Mouse (Mus musculus) intestine, embryonic 16.5 days (tissue): ENCODE measurements at regions not wholly inside any gene's neighbourhood (a gene's known extent, or its start where the extent isn't known, plus 50 kb on each side); places are given as distances from the start of the nearest gene placed in this dataset.

Experiments
- ATAC-seq: fragments of 200-750 bp; cut with Nextera tagmentation; 2 replicates; pipeline ENCODE4 v1.8.0; 2017; ENCODE audit warnings: moderate TSS enrichment, moderate library complexity
- H3K27ac ChIP-seq: fragments of 300-500 bp; sonication (generic); 2 replicates; pipeline ENCODE4 v1.5.1; 2014; ENCODE audit warnings: mild to moderate bottlenecking, low read length
- H3K27me3 ChIP-seq: fragments of 300-500 bp; sonication (generic); replicated peaks from 2 replicates; pipeline ENCODE4 v1.6.1; 2014; ENCODE audit warnings: low read length, control low read depth, mixed read lengths; ENCODE audit not compliant: control insufficient read depth, insufficient read depth
- H3K36me3 ChIP-seq: fragments of 300-500 bp; sonication (generic); 2 replicates; pipeline ENCODE4 v1.6.1; 2014; ENCODE audit warnings: low read length, control low read depth; ENCODE audit not compliant: control insufficient read depth, insufficient read depth
- H3K4me1 ChIP-seq: fragments of 300-500 bp; sonication (generic); 2 replicates; pipeline ENCODE4 v1.6.1; 2014; ENCODE audit warnings: low read length, control low read depth, mixed read lengths; ENCODE audit not compliant: control insufficient read depth, insufficient read depth
- H3K4me2 ChIP-seq: fragments of 300-500 bp; sonication (generic); 2 replicates; pipeline ENCODE4 v1.6.1; 2014; ENCODE audit warnings: low read depth, low read length, control low read depth
- H3K4me3 ChIP-seq: fragments of 300-500 bp; sonication (generic); 2 replicates; pipeline ENCODE4 v1.5.1; 2014; ENCODE audit warnings: mild to moderate bottlenecking, low read length
- H3K9ac ChIP-seq: fragments of 300-500 bp; sonication (generic); 2 replicates; pipeline ENCODE4 v1.6.1; 2014; ENCODE audit warnings: low read depth, low read length
- H3K9me3 ChIP-seq: fragments of 300-500 bp; sonication (generic); 2 replicates; pipeline ENCODE4 v1.6.1; 2016; ENCODE audit warnings: low read length, control low read depth; ENCODE audit not compliant: control insufficient read depth
- WGBS: fragments of 180-500 bp; shearing (Covaris S2); extraction: QIAGEN DNeasy Blood & Tissue Kit; methylation state at CpG from one replicate; pipeline ENCODE4 v1.1.7; 2014; 5-methylcytosine and 5-hydroxymethylcytosine counted together

DNA sequence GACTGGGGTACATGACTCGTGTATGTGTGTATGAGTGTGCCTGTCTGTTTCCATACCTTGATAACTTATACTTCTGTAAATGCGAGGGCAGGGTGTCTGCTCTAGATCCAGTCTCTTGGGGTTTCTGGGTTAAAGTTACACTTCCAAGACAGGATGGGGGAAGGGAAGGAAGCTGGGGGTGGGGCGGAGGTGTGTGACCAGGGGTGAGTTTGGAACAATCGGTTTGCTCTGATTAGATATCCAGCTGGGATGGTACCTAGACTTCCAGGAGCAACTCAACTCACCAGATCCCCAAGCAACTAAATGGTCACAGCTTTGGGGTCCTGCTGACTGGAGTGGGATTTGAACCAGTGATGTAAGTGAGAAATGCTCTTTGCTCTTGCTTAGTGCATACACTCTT, 551.6 kb downstream of the Bcl11a start:
- H3K36me3 ChIP-seq = no peaks in the 10 kb centered on the region
- 57% methylated on average over 4 of the region's 4 CpGs for WGBS
- ATAC-seq = no peak
- no peak overlapping the region for H3K27ac ChIP-seq
- no peaks in the 10 kb centered on the region for H3K9me3 ChIP-seq
- H3K4me2 ChIP-seq = no peak overlapping the region
- no peak overlapping the region for H3K4me3 ChIP-seq
- no peaks in the 10 kb centered on the region for H3K4me1 ChIP-seq
- no peak overlapping the region for H3K9ac ChIP-seq
- no peaks in the 10 kb centered on the region for H3K27me3 ChIP-seq

DNA sequence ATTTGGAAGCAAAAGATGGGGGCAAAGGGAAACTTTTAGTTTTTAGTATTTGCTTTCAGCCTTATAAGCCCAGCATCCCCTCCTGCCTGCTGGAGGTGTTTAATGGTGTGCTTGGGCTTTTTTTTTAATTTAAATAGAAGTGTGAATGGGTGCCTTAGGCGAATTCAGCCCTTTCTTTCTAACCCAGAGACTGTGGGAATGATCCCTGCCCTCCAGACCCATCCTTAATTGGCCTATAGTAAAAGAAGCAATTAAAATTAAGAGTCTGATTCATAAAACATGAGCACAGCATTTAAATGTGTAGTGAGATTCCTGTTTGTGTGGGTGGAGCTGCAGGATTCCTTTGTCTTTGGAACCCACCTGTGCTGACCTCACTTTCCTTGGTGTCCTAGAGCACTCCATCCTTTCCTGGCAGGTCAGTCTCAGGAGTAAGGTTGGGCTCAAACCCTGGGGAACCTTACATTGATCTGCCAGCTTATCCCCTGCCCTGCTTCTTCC, 552.6 kb downstream of the Bcl11a start:
- H3K9me3 ChIP-seq = no peaks in the 10 kb centered on the region
- H3K27ac ChIP-seq = no peak overlapping the region
- no peak overlapping the region for H3K4me2 ChIP-seq
- H3K9ac ChIP-seq = no peak overlapping the region
- no peaks in the 10 kb centered on the region for H3K4me1 ChIP-seq
- no peaks in the 10 kb centered on the region for H3K36me3 ChIP-seq
- no peak overlapping the region for H3K4me3 ChIP-seq
- no peak for ATAC-seq
- no peaks in the 10 kb centered on the region for H3K27me3 ChIP-seq
- 58% methylated on average over 1 of the region's 1 CpGs for WGBS

DNA sequence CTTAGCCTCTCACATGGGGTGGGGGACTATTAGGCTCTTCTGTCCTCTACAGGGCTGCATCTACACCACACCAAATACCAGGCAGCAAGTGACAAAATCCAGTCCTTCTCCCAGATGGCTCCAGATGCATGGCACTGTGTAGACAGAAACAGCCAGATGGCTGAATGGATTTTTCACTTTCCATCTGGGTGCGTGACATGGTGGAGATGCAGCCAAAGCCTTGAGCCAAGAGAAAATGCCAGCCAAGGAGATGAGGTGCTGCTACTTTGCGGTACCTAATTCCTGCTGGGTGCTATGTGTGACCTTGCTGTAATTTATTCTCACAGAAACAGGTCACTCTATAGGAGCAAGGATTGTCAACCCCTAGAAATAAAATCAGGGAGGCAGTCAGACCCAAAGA, 553.8 kb downstream of the Bcl11a start:
- 88% methylated on average over 2 of the region's 2 CpGs for WGBS
- Histone ChIP-seq H3K9me3 (no peaks in the 10 kb centered on the region), H3K36me3 (no peaks in the 10 kb centered on the region), H3K4me1 (no peaks in the 10 kb centered on the region), H3K27me3 (no peaks in the 10 kb centered on the region), H3K27ac (no peak overlapping the region), H3K4me2 (no peak overlapping the region), H3K4me3 (no peak overlapping the region), H3K9ac (no peak overlapping the region)
- ATAC-seq = no peak

DNA sequence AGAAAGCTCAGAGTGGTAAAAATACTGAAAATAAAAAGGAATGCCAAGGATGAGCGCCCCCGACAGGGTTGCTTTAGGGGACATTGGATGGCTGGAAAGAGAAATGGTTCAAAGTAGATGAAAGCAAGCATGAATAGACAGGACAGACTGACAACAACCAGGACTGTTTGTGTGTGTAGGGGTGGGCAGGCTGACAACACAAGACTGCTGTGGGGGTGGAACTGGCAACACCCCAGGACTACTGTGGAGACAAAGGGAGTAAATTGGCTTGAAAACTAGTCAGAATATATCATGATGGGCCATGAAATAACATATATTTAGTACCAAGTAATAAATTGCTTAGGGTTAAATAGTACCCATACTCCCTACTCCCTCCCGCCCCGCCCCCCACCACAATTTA, 558.9 kb downstream of the Bcl11a start:
- 90% methylated on average over 4 of the region's 4 CpGs for WGBS
- Histone ChIP-seq H3K27ac (no peak overlapping the region), H3K4me3 (no peak overlapping the region), H3K27me3 (no peaks in the 10 kb centered on the region), H3K4me2 (no peak overlapping the region), H3K36me3 (no peaks in the 10 kb centered on the region), H3K4me1 (no peaks in the 10 kb centered on the region), H3K9ac (no peak overlapping the region), H3K9me3 (no peaks in the 10 kb centered on the region)
- no peak for ATAC-seq

DNA sequence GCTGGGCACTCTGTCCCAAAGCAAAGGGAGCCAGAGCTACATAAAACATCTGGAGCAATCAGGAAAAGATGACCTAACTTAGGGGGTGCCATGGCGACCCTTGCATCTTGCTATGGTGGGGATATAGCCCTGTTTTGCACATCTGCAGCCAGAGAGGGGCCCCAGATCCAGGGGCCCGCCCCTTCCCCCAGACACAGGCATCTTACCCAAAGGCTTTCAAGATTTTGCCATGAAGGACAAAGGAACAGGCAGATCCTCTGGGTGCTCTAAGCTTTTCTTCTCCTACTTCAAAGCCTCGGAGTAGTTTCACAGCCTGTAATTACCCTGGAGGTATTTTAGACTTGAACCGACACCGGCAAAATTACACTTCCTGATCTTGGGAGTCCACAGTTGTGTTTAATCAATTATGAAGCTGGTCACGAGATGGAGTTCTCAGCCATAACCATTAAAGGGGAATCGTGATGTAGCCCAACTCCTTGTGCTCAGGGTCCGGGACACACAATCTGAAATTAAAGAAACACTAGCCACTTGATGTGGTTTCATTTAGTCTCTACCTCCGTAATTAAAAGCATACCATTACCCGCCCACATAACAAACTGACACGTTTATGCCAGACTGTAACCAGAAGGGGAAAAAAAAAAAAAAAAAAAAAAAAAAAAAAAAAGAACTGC, 565.7 kb downstream of the Bcl11a start:
- no peak overlapping the region for H3K9ac ChIP-seq
- ATAC-seq = no peak
- 61% methylated on average over 11 of the region's 11 CpGs for WGBS
- no peaks in the 10 kb centered on the region for H3K4me1 ChIP-seq
- H3K36me3 ChIP-seq = no peaks in the 10 kb centered on the region
- no peak overlapping the region for H3K4me3 ChIP-seq
- no peaks in the 10 kb centered on the region for H3K9me3 ChIP-seq
- H3K4me2 ChIP-seq = no peak overlapping the region
- no peak overlapping the region for H3K27ac ChIP-seq
- H3K27me3 ChIP-seq = no peaks in the 10 kb centered on the region

DNA sequence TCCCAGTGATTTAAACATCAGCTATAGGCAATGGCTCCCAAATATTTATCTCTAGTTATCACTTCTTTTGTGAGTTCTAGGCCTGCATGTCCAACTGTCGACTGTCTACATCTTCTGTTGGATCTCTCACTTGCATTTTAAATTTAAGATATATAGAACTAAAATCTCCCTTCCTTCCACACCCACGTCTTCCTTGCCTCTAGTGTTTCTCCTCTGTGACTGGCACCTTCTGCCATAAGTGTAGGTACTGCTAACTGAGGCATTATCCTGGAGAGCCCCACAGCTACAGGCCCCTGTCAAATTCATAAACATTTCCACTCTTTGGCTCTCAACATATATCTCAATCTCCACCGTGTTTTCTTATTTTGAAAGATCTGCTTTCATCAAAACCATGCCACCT, 575.0 kb downstream of the Bcl11a start:
- Histone ChIP-seq H3K4me1 (no peaks in the 10 kb centered on the region), H3K27me3 (no peaks in the 10 kb centered on the region), H3K27ac (no peak overlapping the region), H3K9ac (no peak overlapping the region), H3K36me3 (no peaks in the 10 kb centered on the region), H3K4me3 (no peak overlapping the region), H3K4me2 (no peak overlapping the region), H3K9me3 (no peaks in the 10 kb centered on the region)
- 73% methylated on average over 3 of the region's 3 CpGs for WGBS
- ATAC-seq = no peak

DNA sequence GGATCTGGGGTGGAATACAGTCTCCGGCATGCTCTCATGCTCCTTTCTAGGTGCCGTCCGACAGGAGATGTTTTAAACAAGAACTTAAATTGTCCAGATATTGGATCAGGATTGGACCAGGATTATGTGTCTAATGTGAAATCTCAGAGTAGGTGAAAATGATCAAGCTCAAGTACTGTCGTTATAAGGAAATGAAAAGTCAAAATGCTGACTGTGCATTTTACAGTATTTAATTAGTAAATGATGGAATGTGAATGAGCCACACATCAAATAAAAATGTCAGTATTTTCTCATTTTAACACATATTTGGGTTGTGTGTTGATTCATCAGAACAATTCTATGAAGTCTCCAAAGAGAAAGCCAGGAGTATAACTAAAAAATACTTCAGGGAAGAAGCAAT, 586.2 kb downstream of the Bcl11a start:
- no peak overlapping the region for H3K4me3 ChIP-seq
- no peaks in the 10 kb centered on the region for H3K36me3 ChIP-seq
- no peaks in the 10 kb centered on the region for H3K4me1 ChIP-seq
- no peak overlapping the region for H3K9ac ChIP-seq
- WGBS = 82% methylated on average over 4 of the region's 4 CpGs
- no peak overlapping the region for H3K4me2 ChIP-seq
- no peak overlapping the region for H3K27ac ChIP-seq
- no peaks in the 10 kb centered on the region for H3K9me3 ChIP-seq
- H3K27me3 ChIP-seq = no peaks in the 10 kb centered on the region
- no peak for ATAC-seq

DNA sequence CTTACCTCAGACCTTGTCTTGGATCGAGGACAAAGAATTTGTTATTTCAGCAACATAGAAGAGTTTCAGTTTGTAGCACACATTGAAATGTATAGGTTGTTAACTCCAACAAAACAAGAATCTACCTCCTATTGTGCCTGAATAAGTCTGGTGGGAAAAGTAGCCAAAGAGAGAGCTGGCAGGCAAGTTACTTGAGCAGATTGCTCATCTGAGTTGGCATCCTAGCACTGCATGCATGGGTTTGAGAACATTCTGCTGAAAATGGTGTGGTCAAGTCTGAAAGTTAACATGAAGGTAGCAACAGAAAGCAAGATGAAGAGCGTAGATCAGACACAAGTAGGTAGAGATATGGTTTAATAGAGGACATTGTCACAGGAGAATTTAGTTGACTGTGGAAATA, 587.5 kb downstream of the Bcl11a start:
- Histone ChIP-seq H3K27ac (no peak overlapping the region), H3K4me3 (no peak overlapping the region), H3K27me3 (no peaks in the 10 kb centered on the region), H3K9me3 (no peaks in the 10 kb centered on the region), H3K9ac (no peak overlapping the region), H3K4me2 (no peak overlapping the region), H3K4me1 (no peaks in the 10 kb centered on the region), H3K36me3 (no peaks in the 10 kb centered on the region)
- no peak for ATAC-seq
- 89% methylated on average over 2 of the region's 2 CpGs for WGBS

DNA sequence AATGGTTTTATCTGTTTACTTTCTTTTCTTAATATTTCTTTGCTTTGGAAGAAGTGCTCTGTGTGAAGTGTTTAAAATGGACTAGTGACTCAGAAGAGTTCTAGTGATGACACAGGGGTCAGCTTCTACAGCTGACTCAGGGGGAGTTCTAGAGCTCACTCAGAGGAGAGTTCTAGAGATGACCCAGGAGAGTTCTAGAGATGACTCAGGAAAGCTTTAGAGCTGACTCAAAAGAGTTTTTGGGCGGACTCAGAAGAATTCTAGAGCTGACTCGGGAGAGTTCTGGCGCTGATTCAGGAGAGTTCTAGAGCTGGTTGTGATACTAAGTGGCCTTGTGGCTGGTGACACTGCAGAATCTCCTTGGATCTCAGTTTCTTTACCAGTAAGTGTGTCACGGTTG, 593.8 kb downstream of the Bcl11a start:
- Histone ChIP-seq H3K9ac (no peak overlapping the region), H3K4me2 (no peak overlapping the region), H3K9me3 (no peaks in the 10 kb centered on the region), H3K4me3 (no peak overlapping the region), H3K4me1 (no peaks in the 10 kb centered on the region), H3K27me3 (no peaks in the 10 kb centered on the region), H3K36me3 (no peaks in the 10 kb centered on the region), H3K27ac (no peak overlapping the region)
- no peak for ATAC-seq
- 88% methylated on average over 4 of the region's 4 CpGs for WGBS
